Mouse (Mus musculus) MN1 (cell line): ENCODE results near the gene Zfp316.

Source experiments
- DNase-seq: peaks from one replicate; pipeline ENCODE4 v3.0.0-alpha.2; 2016; ENCODE audit warnings: low spot score

Zfp316 gene

GRCm38 (mm10) chr5:143279247-143279646 lies 9.4 kb upstream of the Zfp316 start:
- DNase-seq = no peak

- no peak for DNase-seq
Measured at GRCm38 (mm10) chr5:143275761-143276160, 5.9 kb upstream of the Zfp316 start.

- DNase-seq = no peak
Measured at GRCm38 (mm10) chr5:143272540-143273330, 2.9 kb upstream of the Zfp316 start.

GRCm38 (mm10) chr5:143272108-143272507 lies 2.3 kb upstream of the Zfp316 start:
- no peak for DNase-seq

- no peak for DNase-seq
Measured at GRCm38 (mm10) chr5:143271642-143272041, 1.8 kb upstream of the Zfp316 start.

- DNase-seq = peak; percentile 60
Measured at GRCm38 (mm10) chr5:143270151-143270519, 313 bp upstream of the Zfp316 start.

- DNase-seq = no peak
Measured at GRCm38 (mm10) chr5:143268985-143269362, 848 bp downstream of the Zfp316 start.

- no peak for DNase-seq
Measured at GRCm38 (mm10) chr5:143266794-143267193, 3.0 kb downstream of the Zfp316 start.

- no peak for DNase-seq
Measured at GRCm38 (mm10) chr5:143265409-143265808, 4.4 kb downstream of the Zfp316 start.

- DNase-seq = peak; percentile 83
Measured at GRCm38 (mm10) chr5:143264689-143265088, 5.1 kb downstream of the Zfp316 start.

GRCm38 (mm10) chr5:143261636-143262035 lies 8.2 kb downstream of the Zfp316 start:
- DNase-seq = no peak

GRCm38 (mm10) chr5:143255802-143256201 lies 14.0 kb downstream of the Zfp316 start:
- DNase-seq = no peak

GRCm38 (mm10) chr5:143255131-143255519 lies 14.7 kb downstream of the Zfp316 start:
- no peak for DNase-seq

- no peak for DNase-seq
Measured at GRCm38 (mm10) chr5:143254487-143255130, 15.2 kb downstream of the Zfp316 start.

- no peak for DNase-seq
Measured at GRCm38 (mm10) chr5:143253881-143254486, 15.8 kb downstream of the Zfp316 start.

- peak; percentile 30 for DNase-seq
Measured at GRCm38 (mm10) chr5:143253186-143253880, 16.5 kb downstream of the Zfp316 start.

GRCm38 (mm10) chr5:143252791-143253185 lies 17.0 kb downstream of the Zfp316 start:
- DNase-seq = no peak

GRCm38 (mm10) chr5:143252039-143252438 lies 17.8 kb downstream of the Zfp316 start:
- no peak for DNase-seq

GRCm38 (mm10) chr5:143244926-143245325 lies 24.9 kb downstream of the Zfp316 start:
- DNase-seq = no peak

- peak; percentile 34 for DNase-seq
Measured at GRCm38 (mm10) chr5:143236036-143236435, 33.8 kb downstream of the Zfp316 start.

- peak; percentile 99 for DNase-seq
Measured at GRCm38 (mm10) chr5:143235028-143235693, 34.7 kb downstream of the Zfp316 start, which contains the start of gene Zfp12. Zfp12 (plus strand) TSS chr5:143235163.

- no peak for DNase-seq
Measured at GRCm38 (mm10) chr5:143226790-143227189, 43.0 kb downstream of the Zfp316 start, which contains the start of gene Spdye4a. Spdye4a (minus strand) TSS chr5:143226890.
